Mouse (Mus musculus) heart, embryonic 15.5 days (tissue): Measurements from ENCODE around the gene Ddx42. TPM values are rescaled to one million over a fixed set of nuclear protein-coding genes. Genes with fewer than 3 reads are reported as not detected.

ENCODE experiments used
- ATAC-seq: fragments of 200-750 bp; cut with Nextera tagmentation; replicated peaks from 2 replicates; pipeline ENCODE4 v1.8.0; 2017; ENCODE audit warnings: low read depth, moderate TSS enrichment; ENCODE audit not compliant: insufficient number of reproducible peaks, insufficient read depth, low FRiP score
- H3K27ac ChIP-seq: fragments of 300-500 bp; sonication (generic); 2 replicates; pipeline ENCODE4 v1.5.1; 2015; ENCODE audit warnings: mild to moderate bottlenecking, inconsistent platforms
- H3K27me3 ChIP-seq: fragments of 300-500 bp; sonication (generic); 2 replicates; pipeline ENCODE4 v1.6.1; 2015; ENCODE audit warnings: inconsistent platforms
- H3K36me3 ChIP-seq: fragments of 300-500 bp; sonication (generic); 2 replicates; pipeline ENCODE4 v1.6.1; 2015; ENCODE audit warnings: mild to moderate bottlenecking, inconsistent platforms
- H3K4me1 ChIP-seq: fragments of 300-500 bp; sonication (generic); replicated peaks from 2 replicates; pipeline ENCODE4 v1.6.1; 2015; ENCODE audit warnings: inconsistent platforms
- H3K4me2 ChIP-seq: fragments of 300-500 bp; sonication (generic); 2 replicates; pipeline ENCODE4 v1.6.1; 2015; ENCODE audit warnings: inconsistent platforms, mild to moderate bottlenecking, moderate library complexity
- H3K4me3 ChIP-seq: fragments of 300-500 bp; sonication (generic); 2 replicates; pipeline ENCODE4 v1.5.1; 2015; ENCODE audit warnings: mild to moderate bottlenecking, inconsistent platforms
- H3K9ac ChIP-seq: fragments of 300-500 bp; sonication (generic); 2 replicates; pipeline ENCODE4 v1.6.1; 2015; ENCODE audit warnings: mild to moderate bottlenecking, inconsistent platforms
- H3K9me3 ChIP-seq: fragments of 300-500 bp; sonication (generic); replicated peaks from 2 replicates; pipeline ENCODE4 v1.6.1; 2016; ENCODE audit warnings: inconsistent platforms
- WGBS: fragments of 180-500 bp; shearing (Covaris S2); methylation state at CpG from one replicate; pipeline ENCODE4 v1.1.7; 2015; ENCODE audit warnings: mixed read lengths; 5-methylcytosine and 5-hydroxymethylcytosine counted together
- polyA plus RNA-seq: library from polyadenylated mRNA; unstranded; fragments of >200 nt; fragmentation: Nextera tagmentation; extraction: Ambion mirVana; gene quantifications from 2 replicates; pipeline ENCODE4 v1.2.1, GENCODE M21; 2015

Ddx42 gene
- polyA plus RNA-seq, 1 experiment from 2014 or later = 41.1 TPM

DNA sequence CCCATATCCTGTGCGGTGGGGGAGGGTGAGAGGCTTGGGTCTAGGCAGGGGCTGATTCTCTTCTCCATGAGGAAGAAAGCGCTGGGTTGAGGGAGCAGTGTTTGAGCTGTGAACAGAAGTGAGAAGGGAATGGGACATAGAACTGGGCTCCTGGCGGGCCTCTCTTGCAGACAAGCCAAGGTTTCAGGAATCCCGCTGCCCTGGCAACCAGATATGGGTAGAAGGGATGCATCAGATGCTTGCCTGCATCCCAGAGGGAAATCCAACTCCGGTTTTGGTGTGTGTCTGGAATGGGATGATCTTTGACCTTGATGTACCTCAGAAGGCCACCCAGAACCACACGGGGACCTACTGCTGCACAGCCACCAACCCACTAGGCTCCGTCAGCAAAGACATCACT lies 69.5 kb downstream of the Ddx42 start:
- 74% methylated on average over 7 of the region's 7 CpGs for WGBS
- H3K9ac ChIP-seq = no peak overlapping the region
- ATAC-seq = no peak
- no peak overlapping the region for H3K4me2 ChIP-seq
- H3K27ac ChIP-seq = no peak overlapping the region
- H3K9me3 ChIP-seq = no peaks in the 10 kb centered on the region
- no peaks in the 10 kb centered on the region for H3K36me3 ChIP-seq
- H3K27me3 ChIP-seq = no peaks in the 10 kb centered on the region
- peaks cover 7% of the 10 kb centered on the region; the same call in 1 of the 2 replicates for H3K4me1 ChIP-seq
- H3K4me3 ChIP-seq = no peak overlapping the region

DNA sequence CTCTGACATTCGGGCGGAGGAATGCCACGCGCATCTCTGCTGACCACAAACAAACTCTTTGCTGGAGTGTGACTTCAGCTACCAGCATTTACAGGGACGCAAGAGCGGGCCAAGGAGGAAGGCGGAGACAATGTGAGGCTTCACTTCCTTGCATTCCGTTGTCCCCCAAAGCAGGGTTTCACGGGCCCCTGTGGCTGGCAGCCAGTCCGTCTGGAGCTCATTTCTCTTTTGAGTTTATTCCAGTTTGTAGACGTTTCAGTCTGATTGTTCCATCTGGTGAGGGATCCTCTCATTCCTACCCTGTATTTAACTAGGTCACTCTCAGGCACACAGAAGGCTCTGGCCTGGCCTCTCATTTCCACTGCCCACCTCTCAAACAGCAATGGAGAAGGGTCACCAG lies 70.3 kb downstream of the Ddx42 start:
- WGBS = 62% methylated on average over 11 of the region's 11 CpGs
- H3K27me3 ChIP-seq = no peaks in the 10 kb centered on the region
- peaks cover 7% of the 10 kb centered on the region; the same call in 1 of the 2 replicates for H3K4me1 ChIP-seq
- H3K36me3 ChIP-seq = no peaks in the 10 kb centered on the region
- H3K27ac ChIP-seq = no peak overlapping the region
- H3K9ac ChIP-seq = no peak overlapping the region
- no peak for ATAC-seq
- H3K4me2 ChIP-seq = no peak overlapping the region
- no peaks in the 10 kb centered on the region for H3K9me3 ChIP-seq
- H3K4me3 ChIP-seq = no peak overlapping the region

DNA sequence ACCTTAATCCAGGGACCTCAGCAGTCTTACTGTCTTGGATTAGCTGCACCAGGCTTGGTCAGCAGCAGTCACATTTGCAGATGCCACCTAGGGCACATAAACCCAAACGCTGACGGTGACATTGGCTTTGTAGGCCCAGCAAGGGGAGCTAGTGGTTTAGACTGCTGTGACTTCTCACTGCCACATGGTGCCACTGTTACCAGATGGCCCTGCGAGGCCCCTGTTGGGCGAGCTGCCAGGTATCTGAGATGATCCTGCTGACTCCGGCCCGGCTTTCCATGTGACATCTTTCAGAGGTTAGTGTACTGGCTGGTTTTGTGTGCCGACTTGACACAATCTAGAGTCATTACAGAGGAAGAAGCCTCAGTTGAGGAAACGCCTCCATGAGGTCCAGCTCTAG lies 72.6 kb downstream of the Ddx42 start:
- WGBS = 27% methylated on average over 8 of the region's 8 CpGs
- H3K4me1 ChIP-seq = peaks cover 7% of the 10 kb centered on the region; the same call in 1 of the 2 replicates
- peak; percentile 67; the same call in 1 of the 2 replicates for ATAC-seq
- H3K9ac ChIP-seq = no peak overlapping the region
- no peaks in the 10 kb centered on the region for H3K27me3 ChIP-seq
- H3K27ac ChIP-seq = no peak overlapping the region
- no peak overlapping the region for H3K4me3 ChIP-seq
- H3K9me3 ChIP-seq = 0 out of 2 replicates have a peak, but pooled peaks cover 3% of the 10 kb centered on the region
- no peak overlapping the region for H3K4me2 ChIP-seq
- no peaks in the 10 kb centered on the region for H3K36me3 ChIP-seq

DNA sequence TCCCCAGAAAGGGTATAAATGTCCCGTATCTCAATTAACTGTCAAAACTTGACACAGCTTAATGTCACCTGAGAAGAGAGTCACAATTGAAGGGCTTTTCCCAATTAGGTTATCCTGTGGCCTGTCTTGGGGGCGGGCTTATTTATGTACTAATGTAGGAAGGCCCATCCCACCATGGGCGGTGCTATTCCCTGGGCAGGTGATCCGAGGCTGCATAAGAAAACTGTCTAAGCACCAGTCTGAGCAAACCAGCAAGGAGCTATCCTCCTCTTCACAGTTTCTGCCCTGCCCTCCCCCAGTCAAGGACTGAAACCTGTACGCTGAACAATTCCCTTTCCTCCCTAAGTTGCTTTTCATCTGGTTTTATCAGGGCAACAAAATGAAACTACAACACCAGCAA lies 73.7 kb downstream of the Ddx42 start:
- Histone ChIP-seq H3K27me3 (no peaks in the 10 kb centered on the region), H3K9me3 (0 out of 2 replicates have a peak, but pooled peaks cover 3% of the 10 kb centered on the region), H3K4me1 (peaks cover 7% of the 10 kb centered on the region; the same call in 1 of the 2 replicates), H3K9ac (no peak overlapping the region), H3K36me3 (no peaks in the 10 kb centered on the region), H3K27ac (no peak overlapping the region), H3K4me3 (no peak overlapping the region), H3K4me2 (no peak overlapping the region)
- 89% methylated on average over 5 of the region's 5 CpGs for WGBS
- ATAC-seq = no peak

DNA sequence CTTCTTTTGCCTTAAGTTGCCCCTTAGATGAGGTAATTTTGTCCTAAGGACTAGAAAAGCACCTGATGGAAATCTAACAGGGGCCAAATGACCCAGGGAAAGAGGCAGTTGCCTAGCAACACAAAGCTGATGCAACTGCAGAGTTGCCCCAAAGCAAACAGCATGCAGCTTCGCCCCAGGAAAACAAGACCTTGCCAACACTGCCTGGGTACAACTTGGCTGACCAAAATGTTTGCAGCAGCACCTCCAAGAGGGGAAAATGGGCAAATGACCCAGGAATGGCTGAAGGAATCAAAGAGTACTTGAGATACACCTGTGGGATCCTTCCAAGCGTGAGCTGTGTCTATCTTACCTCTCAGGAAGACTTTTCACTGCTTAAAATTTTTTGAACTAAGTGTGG lies 75.1 kb downstream of the Ddx42 start:
- Histone ChIP-seq H3K36me3 (no peaks in the 10 kb centered on the region), H3K4me1 (peaks cover 5% of the 10 kb centered on the region; the same call in 1 of the 2 replicates), H3K27me3 (no peaks in the 10 kb centered on the region), H3K4me2 (no peak overlapping the region), H3K27ac (no peak overlapping the region), H3K9ac (no peak overlapping the region), H3K4me3 (no peak overlapping the region), H3K9me3 (0 out of 2 replicates have a peak, but pooled peaks cover 3% of the 10 kb centered on the region)
- 90% methylated on average over 2 of the region's 2 CpGs for WGBS
- ATAC-seq = no peak

Other genes starting within 250 kb of the Ddx42 start
- 3.3 and 3.9 TPM in 2 replicates for gene Ace, start 249.0 kb upstream of the Ddx42 start, polyA plus RNA-seq
- gene Ace3, start 222.3 kb upstream of the Ddx42 start, polyA plus RNA-seq = not detected in 2 replicates
- gene Kcnh6, start 208.8 kb upstream of the Ddx42 start, polyA plus RNA-seq = 0.08 and 0.46 TPM in 2 replicates
- 35.0 and 48.7 TPM in 2 replicates for gene Dcaf7, start 180.1 kb upstream of the Ddx42 start, polyA plus RNA-seq
- 10.1 and 11.5 TPM in 2 replicates for gene Taco1, start 150.9 kb upstream of the Ddx42 start, polyA plus RNA-seq
- 19.2 and 24.9 TPM in 2 replicates for gene Map3k3, start 132.3 kb upstream of the Ddx42 start, polyA plus RNA-seq
- not detected in 2 replicates for gene Gm10840, start 56.1 kb upstream of the Ddx42 start, polyA plus RNA-seq
- 75.9 and 110 TPM in 2 replicates for gene Limd2, start 56.1 kb upstream of the Ddx42 start, polyA plus RNA-seq
- 16.5 and 20.0 TPM in 2 replicates for gene Strada, start 14.8 kb upstream of the Ddx42 start, polyA plus RNA-seq
- gene Ccdc47, start 582 bp upstream of the Ddx42 start, polyA plus RNA-seq = 87.3 and 88.2 TPM in 2 replicates
- gene Ftsj3, start 39.2 kb downstream of the Ddx42 start, polyA plus RNA-seq = 31.1 and 37.5 TPM in 2 replicates
- gene Psmc5, start 39.2 kb downstream of the Ddx42 start, polyA plus RNA-seq = 195 and 215 TPM in 2 replicates
- gene Smarcd2, start 56.0 kb downstream of the Ddx42 start, polyA plus RNA-seq = 18.2 and 35.7 TPM in 2 replicates
- gene Tcam1, start 59.7 kb downstream of the Ddx42 start, polyA plus RNA-seq = 0.34 TPM in 1 of 2 replicates, not detected in the other
- gene Gh, start 84.9 kb downstream of the Ddx42 start, polyA plus RNA-seq = not detected in 2 replicates
- gene Cd79b, start 97.8 kb downstream of the Ddx42 start, polyA plus RNA-seq = 1.0 and 2.8 TPM in 2 replicates
- gene Scn4a, start 136.4 kb downstream of the Ddx42 start, polyA plus RNA-seq = 0.06 and 0.24 TPM in 2 replicates
- 0.44 and 0.62 TPM in 2 replicates for gene Prr29, start 148.5 kb downstream of the Ddx42 start, polyA plus RNA-seq
- 79.4 and 87.1 TPM in 2 replicates for gene Icam2, start 171.1 kb downstream of the Ddx42 start, polyA plus RNA-seq